Mouse (Mus musculus) G1E (cell line): ENCODE results near the gene Hipk2.

Experiments
- CTCF ChIP-seq: IDR thresholded peaks from 2 replicates; pipeline ENCODE4 v1.5.1; 2012; ENCODE audit warnings: low read depth, low read length, inconsistent platforms, mixed read lengths
- GATA1 ChIP-seq: IDR thresholded peaks from 2 replicates; pipeline ENCODE4 v1.6.1; 2012; ENCODE audit warnings: borderline replicate concordance, low read length, inconsistent platforms, mixed read lengths
- POLR2AphosphoS5 ChIP-seq: IDR thresholded peaks from 2 replicates; pipeline ENCODE4 v1.6.1; 2012; ENCODE audit warnings: low read depth, low read length, inconsistent platforms; ENCODE audit not compliant: insufficient replicate concordance

- TF ChIP-seq CTCF (no peak), POLR2AphosphoS5 (no peak), GATA1 (no peak)
These were observed 198.3 kb downstream of the Hipk2 start for GRCm38 (mm10) chr6:38677629-38678028.
